Mouse (Mus musculus) intestine, postnatal 0 days (tissue): ENCODE measurements around the gene Sac3d1. TPM values are rescaled to one million over a fixed set of nuclear protein-coding genes. Genes with fewer than 3 reads are reported as not detected.

Experiments used
- ATAC-seq: fragments of 200-750 bp; cut with Nextera tagmentation; 2 replicates; pipeline ENCODE4 v1.8.0; 2017; ENCODE audit warnings: mild to moderate bottlenecking, moderate TSS enrichment, moderate library complexity
- H3K27ac ChIP-seq: fragments of 300-500 bp; sonication (generic); 2 replicates; pipeline ENCODE4 v1.5.1; 2014; ENCODE audit warnings: mild to moderate bottlenecking, low read depth, low read length, moderate library complexity
- H3K27me3 ChIP-seq: fragments of 300-500 bp; sonication (generic); replicated peaks from 2 replicates; pipeline ENCODE4 v1.6.1; 2014; ENCODE audit warnings: low read length, mixed read lengths; ENCODE audit not compliant: control insufficient read depth, insufficient read depth
- H3K36me3 ChIP-seq: fragments of 300-500 bp; sonication (generic); 2 replicates; pipeline ENCODE4 v1.6.1; 2014; ENCODE audit warnings: mild to moderate bottlenecking, moderate library complexity; ENCODE audit not compliant: control insufficient read depth, insufficient read depth
- H3K4me1 ChIP-seq: fragments of 300-500 bp; sonication (generic); replicated peaks from 2 replicates; pipeline ENCODE4 v1.6.1; 2014; ENCODE audit warnings: antibody characterized with exemption, low read length, mixed read lengths; ENCODE audit not compliant: control insufficient read depth, insufficient read depth
- H3K4me2 ChIP-seq: fragments of 300-500 bp; sonication (generic); replicated peaks from 2 replicates; pipeline ENCODE4 v1.6.1; 2014; ENCODE audit warnings: low read depth, mild to moderate bottlenecking, moderate library complexity
- H3K4me3 ChIP-seq: fragments of 300-500 bp; sonication (generic); 2 replicates; pipeline ENCODE4 v1.5.1; 2014; ENCODE audit warnings: low read depth, low read length
- H3K9ac ChIP-seq: fragments of 300-500 bp; sonication (generic); 2 replicates; pipeline ENCODE4 v1.6.1; 2014; ENCODE audit warnings: mild to moderate bottlenecking, low read depth, low read length
- H3K9me3 ChIP-seq: fragments of 300-500 bp; sonication (generic); 2 replicates; pipeline ENCODE4 v1.6.1; 2016; ENCODE audit warnings: mixed run types; ENCODE audit not compliant: control insufficient read depth
- CTCF ChIP-seq: sonication (generic); IDR thresholded peaks from 2 replicates; pipeline ENCODE4 v1.5.1; 2016; ENCODE audit warnings: low read depth, mild to moderate bottlenecking, control low read depth, antibody characterized with exemption, moderate library complexity
- WGBS: fragments of 180-500 bp; shearing (Covaris S2); extraction: QIAGEN DNeasy Blood & Tissue Kit; methylation state at CpG from one replicate; pipeline ENCODE4 v1.1.7; 2014; 5-methylcytosine and 5-hydroxymethylcytosine counted together
- polyA plus RNA-seq: library from polyadenylated mRNA; unstranded; fragments of >200 nt; fragmentation: Nextera tagmentation; extraction: Ambion mirVana; gene quantifications from 2 replicates; pipeline ENCODE4 v1.2.1, GENCODE M21; 2015

Gene Sac3d1
- polyA plus RNA-seq, 1 experiment from 2014 or later: 19.1 TPM

GRCm38 (mm10) chr19:6067011-6067723 lies 51.3 kb downstream of the Sac3d1 start:
- WGBS: under 1% methylated on average over 30 of the region's 30 CpGs
- 0 out of 2 replicates have a peak, but pooled peaks cover 6% of the 10 kb centered on the region for H3K4me1 ChIP-seq
- H3K4me3 ChIP-seq: peak overlapping the region; percentile 50
- H3K9me3 ChIP-seq: no peaks in the 10 kb centered on the region
- peaks cover 29% of the 10 kb centered on the region for H3K36me3 ChIP-seq
- peak overlapping the region; percentile 50 for H3K9ac ChIP-seq
- ATAC-seq: peak; percentile 61
- peak overlapping the region; percentile 75 for H3K27ac ChIP-seq
- H3K4me2 ChIP-seq: peak overlapping the region; percentile 94
- no peaks in the 10 kb centered on the region for H3K27me3 ChIP-seq
- TF ChIP-seq CTCF: peak; percentile 93

GRCm38 (mm10) chr19:6066571-6066970 lies 51.9 kb downstream of the Sac3d1 start:
- Histone ChIP-seq H3K4me1 (0 out of 2 replicates have a peak, but pooled peaks cover 8% of the 10 kb centered on the region), H3K27me3 (no peaks in the 10 kb centered on the region), H3K4me3 (peak overlapping the region; percentile 50), H3K9me3 (no peaks in the 10 kb centered on the region), H3K4me2 (peak overlapping the region; percentile 94), H3K27ac (no peak overlapping the region), H3K36me3 (peaks cover 28% of the 10 kb centered on the region), H3K9ac (no peak overlapping the region)
- ATAC-seq: no peak
- TF ChIP-seq CTCF: no peak
- 15% methylated on average over 5 of the region's 5 CpGs for WGBS

Other genes starting within 250 kb of the Sac3d1 start
- 21.7 and 24.0 TPM in 2 replicates for gene Frmd8, start 243.4 kb downstream of the Sac3d1 start, polyA plus RNA-seq
- gene Slc25a45, start 240.8 kb downstream of the Sac3d1 start, polyA plus RNA-seq: 3.8 and 4.0 TPM in 2 replicates
- gene Tigd3, start 224.5 kb downstream of the Sac3d1 start, polyA plus RNA-seq: 1.0 and 1.2 TPM in 2 replicates
- gene Dpf2, start 205.6 kb downstream of the Sac3d1 start, polyA plus RNA-seq: 49.9 and 51.9 TPM in 2 replicates
- 6.5 and 6.6 TPM in 2 replicates for gene Cdc42ep2, start 193.8 kb downstream of the Sac3d1 start, polyA plus RNA-seq
- gene Pola2, start 154.4 kb downstream of the Sac3d1 start, polyA plus RNA-seq: 23.5 and 23.9 TPM in 2 replicates
- gene Slc22a20, start 132.5 kb downstream of the Sac3d1 start, polyA plus RNA-seq: not detected in 2 replicates
- gene Capn1, start 102.8 kb downstream of the Sac3d1 start, polyA plus RNA-seq: 17.0 and 17.8 TPM in 2 replicates
- 17.7 and 21.3 TPM in 2 replicates for gene Syvn1, start 72.1 kb downstream of the Sac3d1 start, polyA plus RNA-seq
- 35.0 and 36.3 TPM in 2 replicates for gene Mrpl49, start 60.9 kb downstream of the Sac3d1 start, polyA plus RNA-seq
- gene Fau, start 60.8 kb downstream of the Sac3d1 start, polyA plus RNA-seq: 964 and 990 TPM in 2 replicates
- 30.8 and 33.3 TPM in 2 replicates for gene Znhit2, start 57.5 kb downstream of the Sac3d1 start, polyA plus RNA-seq
- 13.4 and 17.5 TPM in 2 replicates for gene Tm7sf2, start 50.3 kb downstream of the Sac3d1 start, polyA plus RNA-seq
- 35.9 and 42.4 TPM in 2 replicates for gene Vps51, start 41.4 kb downstream of the Sac3d1 start, polyA plus RNA-seq
- not detected in 2 replicates for gene Tmem262, start 38.6 kb downstream of the Sac3d1 start, polyA plus RNA-seq
- gene Gm28374, start 36.4 kb downstream of the Sac3d1 start, polyA plus RNA-seq: 0.43 and 0.47 TPM in 2 replicates
- gene Zfpl1, start 33.7 kb downstream of the Sac3d1 start, polyA plus RNA-seq: 54.9 and 56.2 TPM in 2 replicates
- 8.7 and 8.9 TPM in 2 replicates for gene Cdca5, start 33.7 kb downstream of the Sac3d1 start, polyA plus RNA-seq
- gene AC131692.1, start 24.2 kb downstream of the Sac3d1 start, polyA plus RNA-seq: not detected in 2 replicates
- gene Naaladl1, start 12.9 kb downstream of the Sac3d1 start, polyA plus RNA-seq: 273 and 333 TPM in 2 replicates
- gene Snx15, start 9.7 kb upstream of the Sac3d1 start, polyA plus RNA-seq: 23.0 and 23.3 TPM in 2 replicates
- 0.61 and 1.3 TPM in 2 replicates for gene Batf2, start 22.3 kb upstream of the Sac3d1 start, polyA plus RNA-seq
- 70.6 and 71.5 TPM in 2 replicates for gene Arl2, start 22.9 kb upstream of the Sac3d1 start, polyA plus RNA-seq
- 0.20 TPM in 1 of 2 replicates, not detected in the other for gene Majin, start 65.7 kb upstream of the Sac3d1 start, polyA plus RNA-seq
- gene Gpha2, start 107.7 kb upstream of the Sac3d1 start, polyA plus RNA-seq: 0.26 and 0.34 TPM in 2 replicates
- gene Ppp2r5b, start 117.2 kb upstream of the Sac3d1 start, polyA plus RNA-seq: 15.2 and 17.1 TPM in 2 replicates
- 3.6 and 4.0 TPM in 2 replicates for gene Atg2a, start 123.0 kb upstream of the Sac3d1 start, polyA plus RNA-seq
- gene Ehd1, start 158.1 kb upstream of the Sac3d1 start, polyA plus RNA-seq: 177 and 201 TPM in 2 replicates
- 1.8 and 2.3 TPM in 2 replicates for gene Cdc42bpg, start 187.8 kb upstream of the Sac3d1 start, polyA plus RNA-seq
- gene Men1, start 216.3 kb upstream of the Sac3d1 start, polyA plus RNA-seq: 17.1 and 19.6 TPM in 2 replicates
- 4.1 and 4.3 TPM in 2 replicates for gene Map4k2, start 222.5 kb upstream of the Sac3d1 start, polyA plus RNA-seq
- gene Sf1, start 245.0 kb upstream of the Sac3d1 start, polyA plus RNA-seq: 51.9 and 55.3 TPM in 2 replicates